Mouse (Mus musculus): ENCODE results near the gene Gga1.

The Gga1 gene

GRCm38 (mm10) chr15:78914823-78915659 lies 38.1 kb downstream of the Gga1 start:
- DNase-seq = no peak

- peak; percentile 86 for DNase-seq
Measured at GRCm38 (mm10) chr15:78915660-78916017, 38.6 kb downstream of the Gga1 start.

- no peak for DNase-seq
Measured at GRCm38 (mm10) chr15:78916052-78916826, 39.2 kb downstream of the Gga1 start.

- DNase-seq = no peak
Measured at GRCm38 (mm10) chr15:78918126-78918525, 41.1 kb downstream of the Gga1 start.

GRCm38 (mm10) chr15:78919914-78920313 lies 42.9 kb downstream of the Gga1 start:
- no peak for DNase-seq

GRCm38 (mm10) chr15:78922700-78923099 lies 45.7 kb downstream of the Gga1 start:
- no peak for DNase-seq

GRCm38 (mm10) chr15:78923585-78923984 lies 46.6 kb downstream of the Gga1 start:
- peak; percentile 27 for DNase-seq

GRCm38 (mm10) chr15:78925129-78925528 lies 48.1 kb downstream of the Gga1 start:
- DNase-seq = no peak

GRCm38 (mm10) chr15:78926021-78926919 lies 49.3 kb downstream of the Gga1 start, which contains the start of gene Lgals1:
Lgals1 (plus strand) TSS chr15:78926725.
- peak; percentile 90 for DNase-seq

- DNase-seq = peak; percentile 40
Measured at GRCm38 (mm10) chr15:78927021-78927787, 50.2 kb downstream of the Gga1 start.

GRCm38 (mm10) chr15:78927788-78928457 lies 50.9 kb downstream of the Gga1 start:
- peak; percentile 89 for DNase-seq

- DNase-seq = no peak
Measured at GRCm38 (mm10) chr15:78928539-78928938, 51.5 kb downstream of the Gga1 start.

- DNase-seq = no peak
Measured at GRCm38 (mm10) chr15:78930192-78930706, 53.3 kb downstream of the Gga1 start.

GRCm38 (mm10) chr15:78930801-78931426 lies 53.9 kb downstream of the Gga1 start:
- DNase-seq = no peak

GRCm38 (mm10) chr15:78931577-78931976 lies 54.6 kb downstream of the Gga1 start:
- peak; percentile 73 for DNase-seq

- DNase-seq = peak; percentile 94
Measured at GRCm38 (mm10) chr15:78934784-78935320, 57.9 kb downstream of the Gga1 start, which contains the start of gene Nol12. Nol12 (plus strand) TSS chr15:78934933.

GRCm38 (mm10) chr15:78936403-78936802 lies 59.4 kb downstream of the Gga1 start:
- no peak for DNase-seq

GRCm38 (mm10) chr15:78937311-78937710 lies 60.3 kb downstream of the Gga1 start:
- DNase-seq = no peak

- no peak for DNase-seq
Measured at GRCm38 (mm10) chr15:78937963-78938362, 61.0 kb downstream of the Gga1 start.

- no peak for DNase-seq
Measured at GRCm38 (mm10) chr15:78940325-78940724, 63.3 kb downstream of the Gga1 start.
